ENCODE assay signal across 11 mouse cellular contexts in the genomic region with DNA sequence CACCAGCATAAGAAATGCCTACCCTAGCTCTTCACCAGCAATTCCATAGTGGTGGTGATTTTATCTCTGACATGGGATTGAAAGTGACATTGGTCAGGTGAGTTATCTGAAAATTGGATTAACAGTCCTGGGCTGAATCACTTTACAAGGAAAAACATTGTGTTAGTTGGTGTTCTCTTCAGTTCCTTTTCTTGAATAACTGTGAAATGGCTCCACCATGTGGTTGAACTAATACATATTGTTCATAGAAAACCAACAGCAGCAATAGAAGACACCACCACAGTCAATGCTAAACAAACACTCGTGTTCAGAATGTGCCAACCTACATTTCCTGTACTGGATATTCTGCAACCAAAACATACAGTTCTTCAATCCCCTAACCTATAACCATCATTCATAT.
DNase-seq lines count a peak whose midpoint lies in the region; ATAC-seq and TF ChIP-seq lines count a peak whose summit lies in the region.
"Had no signal": no experiment of that assay in that cellular context is flagged by ENCODE, and none has a peak within 500 bp of the region (broad histone marks: within the 10 kb centered on the region; RNA-seq: fewer than 3 reads in every experiment).

No protein-coding gene starts in this region.

- 0 out of 2 replicates have a peak, but pooled peaks have one; percentile 36 for ATAC-seq in forebrain, embryonic 12.5 days (ENCODE audit: low FRiP score)
- no peak for ATAC-seq in forebrain, embryonic 11.5 days (replicated peaks; ENCODE audit: low FRiP score)
- ATAC-seq in liver, postnatal 0 days = no peak
- ATAC-seq in liver, embryonic 11.5 days (replicated peaks; ENCODE audit: low FRiP score) = no peak
- ATAC-seq in midbrain, embryonic 14.5 days (ENCODE audit: low FRiP score, low TSS enrichment) = peak; percentile 8; the same call in 1 of the 2 replicates

- H3K27me3 ChIP-seq in forebrain, embryonic 12.5 days = no peaks in the 10 kb centered on the region
- H3K27me3 ChIP-seq in forebrain, embryonic 11.5 days (ENCODE audit: control insufficient read depth, insufficient read depth, low read length) = no peaks in the 10 kb centered on the region
- H3K27me3 ChIP-seq in liver, postnatal 0 days (ENCODE audit: insufficient read depth, low read length) = no peaks in the 10 kb centered on the region
- H3K27me3 ChIP-seq in liver, embryonic 11.5 days (replicated peaks; ENCODE audit: control insufficient read depth, insufficient read depth, low read length) = no peaks in the 10 kb centered on the region
- H3K27me3 ChIP-seq in midbrain, embryonic 14.5 days (ENCODE audit: control insufficient read depth, insufficient read depth, low read length) = no peaks in the 10 kb centered on the region
- H3K27me3 ChIP-seq in heart, embryonic 10.5 days (ENCODE audit: insufficient read depth, poor library complexity, severe bottlenecking) = no peaks in the 10 kb centered on the region
- H3K27me3 ChIP-seq: limb, embryonic 12.5 days had no signal

- no peaks in the 10 kb centered on the region for H3K4me1 ChIP-seq in forebrain, embryonic 12.5 days
- H3K4me1 ChIP-seq in forebrain, embryonic 11.5 days (replicated peaks; ENCODE audit: control insufficient read depth, insufficient read depth, low read length) = no peaks in the 10 kb centered on the region
- no peaks in the 10 kb centered on the region for H3K4me1 ChIP-seq in liver, postnatal 0 days (ENCODE audit: insufficient read depth)
- H3K4me1 ChIP-seq in liver, embryonic 11.5 days (replicated peaks; ENCODE audit: control insufficient read depth, insufficient read depth, low read length) = no peaks in the 10 kb centered on the region
- no peaks in the 10 kb centered on the region for H3K4me1 ChIP-seq in midbrain, embryonic 14.5 days (ENCODE audit: control insufficient read depth, insufficient read depth, low read length)
- no peaks in the 10 kb centered on the region for H3K4me1 ChIP-seq in heart, embryonic 10.5 days
- H3K4me1 ChIP-seq: limb, embryonic 12.5 days had no signal

- TF ChIP-seq EP300 in liver, postnatal 0 days (IDR thresholded peaks at IDR 0.05; ENCODE audit: low read depth) = no peak

- no peaks in the 10 kb centered on the region for H3K9me3 ChIP-seq in forebrain, embryonic 12.5 days
- no peaks in the 10 kb centered on the region for H3K9me3 ChIP-seq in forebrain, embryonic 11.5 days (ENCODE audit: control insufficient read depth, low read length)
- no peaks in the 10 kb centered on the region for H3K9me3 ChIP-seq in liver, postnatal 0 days (ENCODE audit: low read length)
- no peaks in the 10 kb centered on the region for H3K9me3 ChIP-seq in liver, embryonic 11.5 days (ENCODE audit: control insufficient read depth, low read length)
- H3K9me3 ChIP-seq in midbrain, embryonic 14.5 days (ENCODE audit: control insufficient read depth, low read length) = no peaks in the 10 kb centered on the region
- no peaks in the 10 kb centered on the region for H3K9me3 ChIP-seq in heart, embryonic 10.5 days
- H3K9me3 ChIP-seq: G1E; limb, embryonic 12.5 days had no signal

- peak; percentile 45 for TF ChIP-seq CTCF in liver, postnatal 0 days (IDR thresholded peaks at IDR 0.05; ENCODE audit: low read depth)

- DNase-seq in forebrain, embryonic 11.5 days (ENCODE audit: low spot score) = no peak
- DNase-seq in liver, postnatal 0 days = no peak
- DNase-seq in liver, embryonic 11.5 days (ENCODE audit: low spot score) = no peak
- peak; percentile 9 for DNase-seq in c-Kit-positive CD71-negative TER-119-negative erythroid progenitor cells, embryonic 14.5 days (ENCODE audit: low read depth)
- peak; percentile 89 for DNase-seq in midbrain, embryonic 14.5 days
- no peak for DNase-seq in natural killer cell, adult 2 months (ENCODE audit: low spot score in 2 of 2)
- no peak for DNase-seq in heart, embryonic 10.5 days (ENCODE audit: low spot score)
- DNase-seq: gastrocnemius, postnatal 10 days had no signal

- H3K4me3 ChIP-seq in forebrain, embryonic 12.5 days (replicated peaks) = no peak overlapping the region
- H3K4me3 ChIP-seq in forebrain, embryonic 11.5 days (ENCODE audit: low read depth, low read length) = no peak overlapping the region
- no peak overlapping the region for H3K4me3 ChIP-seq in liver, postnatal 0 days (ENCODE audit: low read depth, low read length)
- no peak overlapping the region for H3K4me3 ChIP-seq in liver, embryonic 11.5 days (ENCODE audit: low read depth, low read length)
- H3K4me3 ChIP-seq in midbrain, embryonic 14.5 days (replicated peaks; ENCODE audit: low read depth, low read length) = no peak overlapping the region
- no peak overlapping the region for H3K4me3 ChIP-seq in heart, embryonic 10.5 days
- H3K4me3 ChIP-seq: limb, embryonic 12.5 days had no signal

- no peak overlapping the region for H3K27ac ChIP-seq in forebrain, embryonic 12.5 days
- H3K27ac ChIP-seq in forebrain, embryonic 11.5 days (ENCODE audit: low read depth, low read length) = no peak overlapping the region
- H3K27ac ChIP-seq in liver, postnatal 0 days (ENCODE audit: low read depth) = no peak overlapping the region
- H3K27ac ChIP-seq in liver, embryonic 11.5 days (ENCODE audit: low read depth, low read length) = no peak overlapping the region
- no peak overlapping the region for H3K27ac ChIP-seq in midbrain, embryonic 14.5 days (replicated peaks; ENCODE audit: low read depth, low read length)
- no peak overlapping the region for H3K27ac ChIP-seq in heart, embryonic 10.5 days
- H3K27ac ChIP-seq: limb, embryonic 12.5 days had no signal

- WGBS in forebrain, embryonic 12.5 days = 22% methylated on average over 1 of the region's 1 CpGs
- 46% methylated on average over 1 of the region's 1 CpGs for WGBS in forebrain, embryonic 11.5 days
- 3% methylated on average over 1 of the region's 1 CpGs for WGBS in liver, postnatal 0 days (ENCODE audit: insufficient replicate concordance)
- 26% methylated on average over 1 of the region's 1 CpGs for WGBS in liver, embryonic 11.5 days
- 35% methylated on average over 1 of the region's 1 CpGs for WGBS in midbrain, embryonic 14.5 days
- 33% methylated on average over 1 of the region's 1 CpGs for WGBS in heart, embryonic 10.5 days

- no peak overlapping the region for H3K9ac ChIP-seq in forebrain, embryonic 12.5 days
- H3K9ac ChIP-seq in forebrain, embryonic 11.5 days (ENCODE audit: low read length) = no peak overlapping the region
- H3K9ac ChIP-seq in liver, postnatal 0 days (replicated peaks) = no peak overlapping the region
- H3K9ac ChIP-seq in liver, embryonic 11.5 days (ENCODE audit: low read depth, low read length) = no peak overlapping the region
- no peak overlapping the region for H3K9ac ChIP-seq in midbrain, embryonic 14.5 days (replicated peaks; ENCODE audit: low read length)
- H3K9ac ChIP-seq: limb, embryonic 12.5 days had no signal

- no peaks in the 10 kb centered on the region for H3K36me3 ChIP-seq in forebrain, embryonic 12.5 days (replicated peaks)
- H3K36me3 ChIP-seq in forebrain, embryonic 11.5 days (ENCODE audit: control insufficient read depth, insufficient read depth, low read length) = no peaks in the 10 kb centered on the region
- no peaks in the 10 kb centered on the region for H3K36me3 ChIP-seq in liver, postnatal 0 days (replicated peaks; ENCODE audit: insufficient read depth, low read length)
- H3K36me3 ChIP-seq in liver, embryonic 11.5 days (ENCODE audit: control insufficient read depth, insufficient read depth, low read length) = no peaks in the 10 kb centered on the region
- H3K36me3 ChIP-seq in midbrain, embryonic 14.5 days (ENCODE audit: control insufficient read depth, insufficient read depth, low read length) = no peaks in the 10 kb centered on the region
- no peaks in the 10 kb centered on the region for H3K36me3 ChIP-seq in heart, embryonic 10.5 days
- H3K36me3 ChIP-seq: G1E; limb, embryonic 12.5 days had no signal

- no peak overlapping the region for H3K4me2 ChIP-seq in forebrain, embryonic 12.5 days
- no peak overlapping the region for H3K4me2 ChIP-seq in forebrain, embryonic 11.5 days (ENCODE audit: low read depth, low read length, severe bottlenecking)
- no peak overlapping the region for H3K4me2 ChIP-seq in liver, postnatal 0 days (ENCODE audit: low read depth, low read length)
- H3K4me2 ChIP-seq in liver, embryonic 11.5 days = no peak overlapping the region
- no peak overlapping the region for H3K4me2 ChIP-seq in midbrain, embryonic 14.5 days (ENCODE audit: low read length)
- H3K4me2 ChIP-seq: limb, embryonic 12.5 days had no signal

Comparison
In these comparisons a context has a peak if more than half of its experiments do, and no peak if none do; other contexts are left out.
1. ATAC-seq: peak in forebrain, embryonic 12.5 days (single experiment) and midbrain, embryonic 14.5 days (single experiment); none in forebrain, embryonic 11.5 days (single experiment), liver, postnatal 0 days (single experiment) and liver, embryonic 11.5 days (single experiment).
2. DNase-seq: peak in c-Kit-positive CD71-negative TER-119-negative erythroid progenitor cells, embryonic 14.5 days (single experiment) and midbrain, embryonic 14.5 days (single experiment); none in forebrain, embryonic 11.5 days (single experiment), liver, postnatal 0 days (single experiment), liver, embryonic 11.5 days (single experiment), natural killer cell, adult 2 months (0 of 2) and heart, embryonic 10.5 days (single experiment).